Mouse (Mus musculus): ENCODE measurements around the gene Ddit4l. TPM values are rescaled to one million over a fixed set of nuclear protein-coding genes. Genes with fewer than 3 reads are reported as not detected.
"Not testable (repeated sequence)": the region's sequence is repeated elsewhere in the genome, so short reads cannot be mapped to it uniquely, and the experiment has no call there.

Ddit4l gene
- total and polyA plus RNA-seq, 3 experiments = 0.27 to 1.3 (median 0.37) TPM

- DNase-seq = no peak
Measured at GRCm38 (mm10) chr3:137647427-137648100, 26.2 kb downstream of the Ddit4l start.

- DNase-seq = no peak
Measured at GRCm38 (mm10) chr3:137649112-137649511, 27.7 kb downstream of the Ddit4l start.

- DNase-seq = no peak
Measured at GRCm38 (mm10) chr3:137652853-137653252, 31.4 kb downstream of the Ddit4l start.

- DNase-seq = not testable (repeated sequence)
Measured at GRCm38 (mm10) chr3:137671224-137671623, 49.8 kb downstream of the Ddit4l start, which contains the start of gene Gm21962. Gene Gm21962 (plus strand): TSS chr3:137671524.

Small RNAs within 50 kb of the gene (microRNA-seq; reads per million reads assigned to microRNA genes)
- gene Gm22468 = 0 reads per million in 2 experiments

Other genes with a start within 250 kb of the Ddit4l start
- not detected for gene Gm21962, start 49.9 kb downstream of the Ddit4l start, total RNA-seq (2021)
- not detected in 2 replicates for gene Gm21962, start 49.9 kb downstream of the Ddit4l start, polyA plus RNA-seq (2012; rRNA removed)
- 100 to 1,000 TPM; 128 to 131 TPM for gene H2afz, start 242.9 kb downstream of the Ddit4l start, total RNA-seq (2021)
- gene H2afz, start 242.9 kb downstream of the Ddit4l start, polyA plus RNA-seq (2012; rRNA removed) = 178 and 236 TPM in 2 replicates
- gene Dnajb14, start 246.1 kb downstream of the Ddit4l start, total RNA-seq (2021) = 10 to 100 TPM; 20.6 to 22.1 TPM
- 2.9 and 3.3 TPM in 2 replicates for gene Dnajb14, start 246.1 kb downstream of the Ddit4l start, polyA plus RNA-seq (2012; rRNA removed)